Comparison of ENCODE assay signal across 9 mouse cellular contexts in the genomic region with DNA sequence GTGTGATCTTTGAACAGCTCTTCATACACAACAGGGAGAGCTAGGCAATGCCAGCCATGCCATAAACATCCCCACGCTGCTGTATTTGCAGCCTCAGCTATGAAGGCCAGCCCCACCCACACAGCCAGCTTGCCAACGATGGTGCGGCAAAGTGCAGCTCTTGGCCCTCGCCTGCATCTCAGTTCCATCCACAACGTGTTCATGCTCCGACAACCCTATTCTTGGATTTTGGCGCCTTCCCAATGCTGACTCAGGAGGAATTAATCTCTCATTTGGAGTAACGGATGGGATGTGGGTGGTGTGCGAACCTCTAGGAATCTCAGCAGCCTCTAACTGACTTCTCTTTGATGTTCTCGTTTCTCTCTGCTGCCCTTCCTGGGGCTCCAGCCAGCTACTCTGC. TPM values are rescaled to one million over a fixed set of nuclear protein-coding genes. Genes with fewer than 3 reads are reported as not detected.
DNase-seq lines count a peak whose midpoint lies in the region; ATAC-seq and TF ChIP-seq lines count a peak whose summit lies in the region.
"Had no signal": no experiment of that assay in that cellular context is flagged by ENCODE, and none has a peak within 500 bp of the region (broad histone marks: within the 10 kb centered on the region; RNA-seq: fewer than 3 reads in every experiment).

No protein-coding gene starts in this region.

- DNase-seq in kidney, postnatal 14 days: peak; percentile 48
- peak; percentile 77 for DNase-seq in adrenal gland, postnatal 25 days
- DNase-seq in heart, postnatal 4 days: peak; percentile 75
- peak; percentile 51 for DNase-seq in lung, postnatal 14 days
- no peak for DNase-seq in liver
- no peak for DNase-seq in liver, postnatal 0 days

- H3K9me3 ChIP-seq in kidney, embryonic 15.5 days (replicated peaks): no peaks in the 10 kb centered on the region; the same call in 1 of the 2 replicates
- no peaks in the 10 kb centered on the region for H3K9me3 ChIP-seq in liver, postnatal 0 days (ENCODE audit: low read length)
- no peaks in the 10 kb centered on the region for H3K9me3 ChIP-seq in hindbrain, embryonic 13.5 days

- no peak overlapping the region for H3K27ac ChIP-seq in kidney, embryonic 15.5 days
- no peak overlapping the region for H3K27ac ChIP-seq in liver, postnatal 0 days (ENCODE audit: low read depth)
- H3K27ac ChIP-seq in hindbrain, embryonic 13.5 days: no peak overlapping the region
- H3K27ac ChIP-seq: macrophage had no signal

- H3K36me3 ChIP-seq in kidney, embryonic 15.5 days: no peaks in the 10 kb centered on the region
- H3K36me3 ChIP-seq in liver, postnatal 0 days (replicated peaks; ENCODE audit: insufficient read depth, low read length): no peaks in the 10 kb centered on the region
- H3K36me3 ChIP-seq in hindbrain, embryonic 13.5 days: no peaks in the 10 kb centered on the region

- no peak for ATAC-seq in kidney, embryonic 15.5 days (replicated peaks; ENCODE audit: low FRiP score)
- no peak for ATAC-seq in liver, postnatal 0 days
- ATAC-seq in hindbrain, embryonic 13.5 days (ENCODE audit: low FRiP score): no peak

- TF ChIP-seq EP300 in liver, postnatal 0 days (IDR thresholded peaks at IDR 0.05; ENCODE audit: low read depth): no peak

- H3K27me3 ChIP-seq in kidney, embryonic 15.5 days: no peaks in the 10 kb centered on the region
- no peaks in the 10 kb centered on the region for H3K27me3 ChIP-seq in liver, postnatal 0 days (ENCODE audit: insufficient read depth, low read length)
- no peaks in the 10 kb centered on the region for H3K27me3 ChIP-seq in hindbrain, embryonic 13.5 days

- H3K9ac ChIP-seq in kidney, embryonic 15.5 days: no peak overlapping the region
- H3K9ac ChIP-seq in liver, postnatal 0 days (replicated peaks): no peak overlapping the region
- H3K9ac ChIP-seq in hindbrain, embryonic 13.5 days: no peak overlapping the region

- TF ChIP-seq CTCF in liver, postnatal 0 days (IDR thresholded peaks at IDR 0.05; ENCODE audit: low read depth): no peak

- H3K4me1 ChIP-seq in kidney, embryonic 15.5 days: peaks cover 8% of the 10 kb centered on the region
- H3K4me1 ChIP-seq in liver, postnatal 0 days (ENCODE audit: insufficient read depth): no peaks in the 10 kb centered on the region
- H3K4me1 ChIP-seq in hindbrain, embryonic 13.5 days (replicated peaks): 0 out of 2 replicates have a peak, but pooled peaks cover 5% of the 10 kb centered on the region

- no peak overlapping the region for H3K4me3 ChIP-seq in kidney, embryonic 15.5 days (replicated peaks)
- no peak overlapping the region for H3K4me3 ChIP-seq in liver, postnatal 0 days (ENCODE audit: low read depth, low read length)
- no peak overlapping the region for H3K4me3 ChIP-seq in hindbrain, embryonic 13.5 days

- 59% methylated on average over 10 of the region's 10 CpGs for whole genome bisulfite sequencing in kidney, embryonic 15.5 days
- WGBS in liver, postnatal 0 days (ENCODE audit: insufficient replicate concordance): 79% methylated on average over 10 of the region's 10 CpGs
- WGBS in hindbrain, embryonic 13.5 days: 62% methylated on average over 10 of the region's 10 CpGs

- H3K4me2 ChIP-seq in kidney, embryonic 15.5 days: no peak overlapping the region
- H3K4me2 ChIP-seq in liver, postnatal 0 days (ENCODE audit: low read depth, low read length): no peak overlapping the region
- no peak overlapping the region for H3K4me2 ChIP-seq in hindbrain, embryonic 13.5 days

RNA-seq across cellular contexts. Expression of a gene that starts 46.0 kb away (rescaled TPM):
- 1.6 and 2.0 TPM in 2 replicates for polyA plus RNA-seq in kidney, embryonic 15.5 days (2015; fragmentation: Nextera tagmentation; extraction: Ambion mirVana)
- total RNA-seq in adrenal gland, postnatal 25 days (2021): 0.85 and 1.7 TPM in 2 replicates
- total RNA-seq in heart, postnatal 4 days (2021): 1 to 10 TPM; 1.6 to 2.4 TPM
- 0.73 TPM in 2 replicates for polyA plus RNA-seq in liver, postnatal 0 days (2015; fragmentation: Nextera tagmentation; extraction: Ambion mirVana)
- polyA plus RNA-seq in hindbrain, embryonic 13.5 days (2015; fragmentation: Nextera tagmentation; extraction: Ambion mirVana): 1.8 and 2.0 TPM in 2 replicates

Comparison
In these comparisons a context has a peak if more than half of its experiments do, and no peak if none do; other contexts are left out.
1. DNase-seq: peak in kidney, postnatal 14 days (single experiment), adrenal gland, postnatal 25 days (single experiment), heart, postnatal 4 days (single experiment) and lung, postnatal 14 days (single experiment); none in liver (single experiment) and liver, postnatal 0 days (single experiment).